Mouse (Mus musculus): ENCODE measurements at regions not wholly inside any gene's neighbourhood (a gene's known extent, or its start where the extent isn't known, plus 50 kb on each side); places are given as distances from the start of the nearest gene placed in this dataset.

DNA sequence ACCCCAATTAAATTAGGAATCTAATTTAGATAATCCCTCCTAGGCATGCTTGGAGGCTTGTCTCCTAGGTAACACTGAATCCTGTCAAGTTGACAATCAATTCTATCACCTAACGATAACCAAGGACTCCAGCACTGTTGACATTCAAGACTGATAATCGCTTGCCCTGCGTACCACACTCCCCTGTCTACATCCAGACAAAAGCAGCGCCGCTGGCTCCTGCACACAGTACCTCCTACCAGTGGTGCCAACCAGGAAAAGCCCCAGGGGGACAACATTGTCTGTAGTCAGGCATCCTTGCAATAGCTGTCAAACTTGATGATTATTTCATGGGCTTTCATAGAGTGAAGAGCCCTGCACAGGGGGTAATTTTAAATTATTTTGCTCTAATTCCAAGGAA lies 253.4 kb upstream of the Prok2 start:
- DNase-seq: no peak

GRCm38 (mm10) chr6:99978164-99978746 lies 252.1 kb upstream of the Prok2 start:
- DNase-seq: no peak

GRCm38 (mm10) chr6:99976144-99976543 lies 250.0 kb upstream of the Prok2 start:
- DNase-seq: no peak

GRCm38 (mm10) chr6:99975486-99975885 lies 249.3 kb upstream of the Prok2 start:
- DNase-seq: no peak

- DNase-seq: no peak
Measured at GRCm38 (mm10) chr6:99974464-99974863, 248.3 kb upstream of the Prok2 start.

- no peak for DNase-seq
Measured at GRCm38 (mm10) chr6:99971376-99971775, 245.2 kb upstream of the Prok2 start.

GRCm38 (mm10) chr6:99968889-99969288 lies 242.7 kb upstream of the Prok2 start:
- DNase-seq: no peak

DNA sequence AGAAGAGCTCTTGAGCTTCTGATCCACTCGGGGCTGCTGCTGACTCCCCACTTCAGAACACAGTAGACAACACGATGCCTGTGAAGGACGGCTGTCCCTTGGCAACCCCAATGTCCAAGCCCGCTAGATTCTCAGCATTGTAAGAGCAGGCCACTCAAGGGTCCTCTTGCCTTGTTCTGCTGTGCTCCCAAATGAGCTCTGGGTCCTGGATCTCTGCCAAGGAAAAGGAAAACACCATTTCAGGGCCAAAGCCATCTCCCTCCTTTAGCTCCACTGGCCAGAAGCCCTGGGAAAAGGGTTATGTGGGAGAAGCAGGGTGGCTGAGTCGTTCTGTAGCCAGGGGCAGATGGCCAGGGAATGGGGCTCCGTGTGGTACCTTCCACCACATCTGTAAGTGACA lies 241.3 kb upstream of the Prok2 start:
- no peak for DNase-seq

GRCm38 (mm10) chr6:99964540-99964939 lies 238.3 kb upstream of the Prok2 start:
- no peak for DNase-seq

DNA sequence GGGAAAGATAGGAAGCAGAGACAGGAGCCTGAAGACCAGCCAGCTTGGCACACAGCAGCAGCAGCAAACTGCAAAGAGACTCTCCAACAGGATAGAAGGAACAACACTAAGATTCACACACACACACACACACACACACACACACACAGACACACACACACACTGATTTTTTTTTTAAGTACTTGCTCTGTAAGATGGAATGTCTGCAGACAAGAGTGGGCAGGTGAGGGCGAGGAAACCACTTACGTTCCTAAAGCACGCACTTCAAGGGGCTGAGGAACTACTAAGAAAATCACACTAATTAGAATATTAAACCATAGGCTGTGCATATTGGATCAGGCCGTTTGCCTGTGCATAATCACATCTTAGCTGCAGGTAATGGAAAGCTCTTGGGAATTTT lies 237.8 kb upstream of the Prok2 start:
- DNase-seq: no peak

- DNase-seq: no peak
Measured at GRCm38 (mm10) chr6:99959371-99959770, 233.2 kb upstream of the Prok2 start.

DNA sequence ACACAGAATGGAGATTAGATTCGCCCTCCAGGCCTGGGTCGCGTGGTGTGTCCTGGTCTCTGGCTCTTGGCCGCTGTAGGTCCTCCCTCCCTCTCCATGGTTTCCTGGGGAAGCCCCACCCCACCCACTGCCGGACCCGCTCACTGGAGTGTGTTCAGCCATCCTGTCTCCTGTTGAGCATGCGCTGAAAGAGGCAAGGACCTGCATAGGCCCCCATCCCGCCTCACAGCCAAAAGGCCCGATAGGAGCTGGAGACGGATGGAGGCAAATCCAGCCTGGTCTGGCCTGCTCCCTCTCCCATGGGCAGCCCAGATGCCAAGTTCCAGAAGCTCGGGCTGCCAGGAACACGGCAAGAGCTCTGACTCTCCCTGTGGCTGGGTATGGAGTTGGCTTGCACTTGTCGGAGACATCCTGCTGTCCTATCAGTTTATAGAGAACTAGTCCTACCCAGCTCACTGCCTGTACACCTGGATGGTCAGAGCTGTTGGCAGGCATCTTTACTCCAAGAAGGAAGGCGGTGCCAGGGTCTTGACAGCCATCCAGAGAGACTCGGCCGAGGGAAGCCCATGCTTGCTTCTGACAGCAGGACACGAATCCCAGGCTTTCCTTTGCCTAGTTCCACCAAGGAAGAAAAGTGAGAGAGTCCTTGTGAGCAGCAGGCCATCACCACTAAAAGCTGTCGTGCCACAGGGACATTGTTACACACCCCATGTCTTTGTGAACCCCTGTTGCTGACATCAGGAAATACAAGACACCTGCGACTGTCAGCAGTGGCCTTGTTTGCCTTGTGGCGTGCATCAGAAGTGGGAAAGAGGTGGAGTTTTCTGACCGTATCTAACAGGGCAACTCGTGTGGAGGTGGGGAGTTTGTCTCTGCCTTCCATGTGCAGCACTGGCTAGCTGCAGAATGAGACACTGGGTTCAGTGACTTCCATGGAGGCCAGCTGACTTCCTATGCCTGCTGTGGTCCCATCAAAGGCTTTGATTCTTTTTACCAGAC lies 228.9 kb upstream of the Prok2 start:
- peak in 1 of 2 experiments; percentile 35 for DNase-seq

DNA sequence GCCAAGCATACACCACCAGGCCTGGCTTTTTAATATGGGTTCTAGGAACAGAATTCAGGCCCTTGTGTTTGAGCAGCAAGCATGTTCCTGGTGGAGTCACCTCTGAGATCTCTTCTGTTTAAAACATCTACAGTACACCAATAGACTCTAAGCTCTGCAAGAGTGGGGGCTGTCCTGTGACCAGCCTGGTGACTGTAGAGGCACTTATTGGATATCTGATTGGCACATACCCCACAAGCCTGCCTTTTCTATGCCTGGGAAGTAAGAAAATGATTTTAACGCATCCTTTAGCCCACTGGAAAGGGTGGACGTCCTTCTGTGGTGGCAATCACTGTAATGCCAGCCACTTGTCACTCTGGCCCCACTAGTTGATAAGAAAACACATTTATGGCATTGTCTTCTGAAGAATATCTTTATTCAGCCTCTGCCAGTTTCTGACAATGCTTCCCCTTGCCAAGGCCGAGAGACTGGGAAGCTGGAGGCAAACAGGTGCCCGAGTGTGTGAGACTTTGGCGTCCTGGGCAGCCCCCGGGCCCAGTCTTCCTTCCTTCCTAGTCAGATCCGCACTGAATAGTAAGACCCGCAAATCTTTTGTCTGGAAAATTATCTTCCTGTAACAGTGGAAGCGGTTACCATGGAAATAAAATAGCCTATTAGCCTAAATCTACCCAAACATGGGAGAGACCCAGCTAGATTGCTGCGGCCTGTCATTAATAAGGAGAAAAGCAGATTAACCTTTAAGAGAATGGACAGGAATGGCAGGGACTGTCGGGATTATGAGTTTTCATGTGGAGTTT lies 228.0 kb upstream of the Prok2 start:
- DNase-seq: no peak

DNA sequence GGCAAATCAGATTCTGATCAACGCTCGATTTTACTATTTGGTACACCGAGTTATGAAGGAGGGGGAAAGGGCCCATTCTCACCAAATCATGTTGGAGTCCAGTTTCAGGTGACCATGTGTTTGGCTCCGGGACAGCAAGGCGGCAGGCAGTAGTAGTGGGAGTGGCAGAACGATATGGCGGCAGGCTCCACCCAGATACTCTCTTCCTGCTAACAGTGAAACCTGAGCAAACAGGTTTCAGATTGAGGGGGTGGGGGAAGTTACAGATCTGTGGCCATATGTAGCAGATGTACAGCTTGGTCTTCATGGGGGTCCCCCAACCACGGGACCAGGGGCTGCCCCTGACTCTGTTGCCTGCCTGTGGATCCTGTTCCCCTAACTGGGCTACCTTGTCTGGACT lies 224.6 kb upstream of the Prok2 start:
- no peak for DNase-seq

- no peak for DNase-seq
Measured at GRCm38 (mm10) chr6:99946917-99947316, 220.7 kb upstream of the Prok2 start.

GRCm38 (mm10) chr6:99946481-99946880 lies 220.3 kb upstream of the Prok2 start:
- DNase-seq: no peak

GRCm38 (mm10) chr6:99945691-99946090 lies 219.5 kb upstream of the Prok2 start:
- no peak for DNase-seq

DNA sequence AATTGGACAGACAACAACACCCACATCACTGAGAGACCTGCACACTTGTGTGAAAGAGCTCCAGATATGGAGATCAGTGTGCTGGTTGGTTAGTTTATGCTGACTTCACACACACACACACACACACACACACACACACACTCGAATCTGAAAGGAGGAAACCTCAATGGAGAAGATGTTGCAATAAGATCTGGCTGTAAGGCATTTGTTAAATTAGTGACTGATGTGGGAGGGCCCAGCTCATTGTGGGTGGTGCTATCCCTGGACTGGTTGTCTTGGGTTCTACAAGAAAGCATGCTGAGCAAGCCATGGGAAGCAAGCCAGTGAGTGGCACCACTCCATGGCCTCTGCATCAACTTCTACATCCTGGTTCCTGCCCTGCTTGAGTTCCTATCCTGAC lies 216.8 kb upstream of the Prok2 start:
- DNase-seq: no peak

- no peak for DNase-seq
Measured at GRCm38 (mm10) chr6:99940118-99940517, 213.9 kb upstream of the Prok2 start.

- no peak for DNase-seq
Measured at GRCm38 (mm10) chr6:99939382-99939781, 213.2 kb upstream of the Prok2 start.

- DNase-seq: no peak
Measured at GRCm38 (mm10) chr6:99938949-99939348, 212.8 kb upstream of the Prok2 start.

DNA sequence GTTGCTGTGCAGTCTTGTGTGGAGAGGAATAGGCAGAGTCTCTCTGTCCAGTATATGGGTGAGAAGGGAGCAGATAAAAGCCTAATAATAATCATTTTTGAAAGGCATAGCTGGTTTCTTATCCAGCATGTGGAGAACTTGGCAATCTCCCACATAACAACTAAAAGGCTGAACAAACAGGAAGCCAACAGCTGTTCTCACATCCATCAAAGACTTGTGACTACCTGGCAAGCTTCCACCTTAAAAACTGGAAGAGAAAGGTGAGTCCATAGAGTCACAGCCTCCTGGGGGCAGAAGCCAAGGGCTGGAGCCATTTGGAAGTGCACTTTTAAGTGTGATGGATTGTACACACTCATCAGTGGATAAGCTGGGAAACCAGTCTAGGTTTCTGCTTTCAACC lies 210.5 kb upstream of the Prok2 start:
- DNase-seq: no peak

GRCm38 (mm10) chr6:99935373-99935772 lies 209.2 kb upstream of the Prok2 start:
- no peak for DNase-seq

Data from thymus, adult 18-20 months (tissue).